Mouse (Mus musculus) forebrain, postnatal 0 days (tissue): ENCODE measurements around the gene Mgll. TPM values are rescaled to one million over a fixed set of nuclear protein-coding genes. Genes with fewer than 3 reads are reported as not detected.

Source experiments
- ATAC-seq: fragments of 200-750 bp; cut with Nextera tagmentation; 2 replicates; pipeline ENCODE4 v1.8.0; 2017; ENCODE audit warnings: mild to moderate bottlenecking, moderate library complexity
- DNase-seq: peaks from one replicate; pipeline ENCODE4 v3.0.0-alpha.2; 2015
- H3K27ac ChIP-seq: fragments of 300-500 bp; sonication (generic); 2 replicates; pipeline ENCODE4 v1.5.1; 2014; ENCODE audit warnings: low read depth, mild to moderate bottlenecking, antibody characterized with exemption, low read length, moderate library complexity, mixed read lengths
- H3K27me3 ChIP-seq: fragments of 300-500 bp; sonication (generic); 2 replicates; pipeline ENCODE4 v1.6.1; 2014; ENCODE audit warnings: mild to moderate bottlenecking, low read length, mixed read lengths; ENCODE audit not compliant: insufficient read depth
- H3K36me3 ChIP-seq: fragments of 300-500 bp; sonication (generic); 2 replicates; pipeline ENCODE4 v1.6.1; 2014; ENCODE audit warnings: mild to moderate bottlenecking, moderate library complexity; ENCODE audit not compliant: insufficient read depth
- H3K4me1 ChIP-seq: fragments of 300-500 bp; sonication (generic); 2 replicates; pipeline ENCODE4 v1.6.1; 2014; ENCODE audit warnings: antibody characterized with exemption; ENCODE audit not compliant: insufficient read depth
- H3K4me2 ChIP-seq: fragments of 300-500 bp; sonication (generic); 2 replicates; pipeline ENCODE4 v1.6.1; 2014; ENCODE audit warnings: low read depth, mild to moderate bottlenecking, moderate library complexity
- H3K4me3 ChIP-seq: fragments of 300-500 bp; sonication (generic); 2 replicates; pipeline ENCODE4 v1.5.1; 2014; ENCODE audit warnings: low read depth, low read length, mixed read lengths
- H3K9ac ChIP-seq: fragments of 300-500 bp; sonication (generic); 2 replicates; pipeline ENCODE4 v1.6.1; 2014; ENCODE audit warnings: mild to moderate bottlenecking
- H3K9me3 ChIP-seq: fragments of 300-500 bp; sonication (generic); 2 replicates; pipeline ENCODE4 v1.6.1; 2016; ENCODE audit warnings: low read length
- CTCF ChIP-seq: sonication (generic); IDR thresholded peaks from 2 replicates; pipeline ENCODE4 v1.5.1; 2016; ENCODE audit warnings: antibody characterized with exemption, control low read depth, low read depth
- WGBS: fragments of 180-500 bp; shearing (Covaris S2); extraction: QIAGEN DNeasy Blood & Tissue Kit; methylation state at CpG from one replicate; pipeline ENCODE4 v1.1.7; 2014; 5-methylcytosine and 5-hydroxymethylcytosine counted together
- polyA plus RNA-seq: library from polyadenylated mRNA; unstranded; fragments of >200 nt; fragmentation: Nextera tagmentation; extraction: Ambion mirVana; gene quantifications from 2 replicates; pipeline ENCODE4 v1.2.1, GENCODE M21; 2015
- total RNA-seq: library from RNA; depleted of rRNA; stranded (reverse); fragments of >200 nt; gene quantifications from 2 replicates; pipeline ENCODE4 v1.2.3, GENCODE M21; 2014

The Mgll gene
- total and polyA plus RNA-seq, 2 experiments from 2014 or later, result 35.1 to 60.7 TPM

GRCm38 (mm10) chr6:88742286-88743011 lies 18.2 kb downstream of the Mgll start:
- TF ChIP-seq CTCF, result no peak
- no peak overlapping the region for H3K4me3 ChIP-seq
- H3K27ac ChIP-seq, result no peak overlapping the region
- H3K27me3 ChIP-seq, result no peaks in the 10 kb centered on the region
- 68% methylated on average over 9 of the region's 9 CpGs for WGBS
- peak; percentile 2; the same call in 1 of the 2 replicates for ATAC-seq
- no peak overlapping the region for H3K9ac ChIP-seq
- DNase-seq, result no peak
- no peaks in the 10 kb centered on the region for H3K9me3 ChIP-seq
- no peak overlapping the region for H3K4me2 ChIP-seq
- 0 out of 2 replicates have a peak, but pooled peaks cover 10% of the 10 kb centered on the region for H3K4me1 ChIP-seq
- no peaks in the 10 kb centered on the region for H3K36me3 ChIP-seq

- no peak for DNase-seq
- 49% methylated on average over 14 of the region's 14 CpGs for WGBS
- Histone ChIP-seq H3K27ac (peak overlapping the region; percentile 15; the same call in 1 of the 2 replicates), H3K4me1 (0 out of 2 replicates have a peak, but pooled peaks cover 10% of the 10 kb centered on the region), H3K36me3 (no peaks in the 10 kb centered on the region), H3K27me3 (no peaks in the 10 kb centered on the region), H3K4me2 (no peak overlapping the region), H3K9ac (no peak overlapping the region), H3K9me3 (no peaks in the 10 kb centered on the region), H3K4me3 (no peak overlapping the region)
- peak; percentile 27; the same call in 1 of the 2 replicates for ATAC-seq
- no peak for TF ChIP-seq CTCF
Measured at GRCm38 (mm10) chr6:88743601-88744291, 19.5 kb downstream of the Mgll start.

DNA sequence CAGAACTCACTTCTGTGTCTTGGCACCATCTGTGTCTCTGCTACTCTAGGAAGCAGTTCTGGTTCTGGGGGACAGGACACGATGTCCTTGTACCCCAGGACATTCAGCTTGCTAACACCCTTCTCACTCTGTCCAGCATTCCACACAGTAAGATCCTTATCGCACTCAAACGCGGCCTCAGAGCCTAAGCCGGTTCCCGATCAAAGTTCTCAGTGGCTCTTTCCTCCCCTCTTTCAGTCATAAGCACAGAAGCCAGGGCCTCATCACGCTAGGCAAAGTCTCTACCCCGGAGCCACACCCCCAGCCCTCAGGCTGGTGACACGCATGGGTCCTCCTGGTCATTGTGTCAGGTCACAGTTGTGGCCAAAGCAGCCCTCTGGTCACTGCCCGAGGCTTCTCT lies 20.8 kb downstream of the Mgll start:
- Histone ChIP-seq H3K27me3 (no peaks in the 10 kb centered on the region), H3K9ac (no peak overlapping the region), H3K4me1 (0 out of 2 replicates have a peak, but pooled peaks cover 10% of the 10 kb centered on the region), H3K4me3 (no peak overlapping the region), H3K36me3 (no peaks in the 10 kb centered on the region), H3K9me3 (no peaks in the 10 kb centered on the region), H3K4me2 (no peak overlapping the region), H3K27ac (no peak overlapping the region)
- WGBS, result 90% methylated on average over 10 of the region's 10 CpGs
- ATAC-seq (no peak), DNase-seq (no peak)
- no peak for TF ChIP-seq CTCF

GRCm38 (mm10) chr6:88746271-88746670 lies 22.1 kb downstream of the Mgll start:
- WGBS, result 84% methylated on average over 8 of the region's 8 CpGs
- no peak for ATAC-seq
- TF ChIP-seq CTCF, result no peak

DNA sequence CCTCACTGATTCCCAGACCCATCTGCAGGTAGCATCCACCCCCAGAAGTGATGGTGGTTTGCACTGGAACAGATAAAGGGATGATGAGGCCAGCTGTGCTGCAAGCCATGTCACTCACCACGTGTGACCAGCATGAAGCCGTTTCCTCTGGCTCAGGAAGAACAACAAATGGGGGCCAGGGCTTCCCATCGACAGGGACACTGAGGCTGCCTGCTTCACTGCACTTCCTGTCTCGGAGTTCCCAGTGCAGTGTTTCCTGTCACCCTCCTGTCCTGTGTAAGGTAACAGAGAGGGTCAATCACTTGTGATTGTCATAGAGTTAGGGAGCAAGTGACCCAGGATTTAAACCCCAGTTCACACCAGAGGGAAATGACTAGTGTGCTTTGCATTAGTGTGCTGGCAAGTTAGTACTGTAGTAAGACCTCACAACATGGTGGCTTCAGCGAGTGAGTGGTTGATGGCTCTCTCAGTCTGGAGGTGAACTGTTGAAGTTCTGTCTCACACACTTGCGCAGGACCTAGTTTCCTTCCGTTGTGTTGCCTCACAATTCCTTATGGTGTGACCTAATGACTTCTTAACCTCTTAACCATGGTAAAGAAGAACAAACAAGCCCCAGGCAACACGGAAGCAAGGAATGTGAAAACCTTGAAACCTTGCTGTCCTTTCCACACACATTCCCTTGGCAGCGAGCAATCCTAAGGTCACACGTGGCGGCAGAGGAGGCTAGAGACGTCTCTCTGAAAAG lies 23.3 kb downstream of the Mgll start:
- 81% methylated on average over 12 of the region's 12 CpGs for WGBS
- no peak overlapping the region for H3K4me3 ChIP-seq
- H3K36me3 ChIP-seq, result no peaks in the 10 kb centered on the region
- ATAC-seq, result no peak
- no peak overlapping the region for H3K9ac ChIP-seq
- no peaks in the 10 kb centered on the region for H3K9me3 ChIP-seq
- H3K27ac ChIP-seq, result no peak overlapping the region
- no peak overlapping the region for H3K4me2 ChIP-seq
- no peak for TF ChIP-seq CTCF
- H3K27me3 ChIP-seq, result no peaks in the 10 kb centered on the region
- no peak for DNase-seq
- H3K4me1 ChIP-seq, result 0 out of 2 replicates have a peak, but pooled peaks cover 3% of the 10 kb centered on the region

More at GRCm38 (mm10) chr6:88746271-88746670, 22.1 kb downstream of the Mgll start:
- no peak overlapping the region for H3K27ac ChIP-seq
- no peaks in the 10 kb centered on the region for H3K9me3 ChIP-seq
- H3K4me2 ChIP-seq, result no peak overlapping the region
- H3K4me1 ChIP-seq, result 0 out of 2 replicates have a peak, but pooled peaks cover 10% of the 10 kb centered on the region
- no peak overlapping the region for H3K4me3 ChIP-seq
- no peak overlapping the region for H3K9ac ChIP-seq
- no peaks in the 10 kb centered on the region for H3K36me3 ChIP-seq
- DNase-seq, result no peak
- no peaks in the 10 kb centered on the region for H3K27me3 ChIP-seq

DNA sequence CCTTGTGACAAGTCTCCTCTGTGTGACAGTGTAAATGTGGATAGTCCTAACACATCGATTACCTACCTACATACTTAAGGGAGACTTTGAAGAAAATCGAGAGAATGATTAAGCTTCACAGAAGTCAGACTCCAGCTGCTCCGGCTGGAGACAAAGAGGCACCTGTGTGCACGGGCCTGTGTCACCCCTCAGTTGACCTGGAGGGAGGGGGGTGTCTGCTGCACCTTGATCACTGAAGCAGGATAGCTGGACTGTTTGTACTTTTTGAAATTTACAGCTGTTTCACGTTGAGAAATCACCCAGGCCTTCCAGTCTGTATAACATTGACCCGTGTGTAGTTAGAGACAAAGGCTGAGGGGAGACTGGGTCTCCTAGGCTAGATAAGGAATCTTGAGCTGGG lies 26.7 kb downstream of the Mgll start:
- Histone ChIP-seq H3K27me3 (no peaks in the 10 kb centered on the region), H3K4me3 (no peak overlapping the region), H3K9ac (no peak overlapping the region), H3K4me1 (no peaks in the 10 kb centered on the region), H3K27ac (no peak overlapping the region), H3K4me2 (no peak overlapping the region), H3K9me3 (no peaks in the 10 kb centered on the region), H3K36me3 (no peaks in the 10 kb centered on the region)
- no peak for DNase-seq
- no peak for ATAC-seq
- TF ChIP-seq CTCF, result no peak
- WGBS, result 74% methylated on average over 6 of the region's 6 CpGs
